Mouse (Mus musculus) bone marrow, adult 2 months (tissue): ENCODE measurements around the gene Cdiptos. TPM values are rescaled to one million over a fixed set of nuclear protein-coding genes. Genes with fewer than 3 reads are reported as not detected.

Source experiments
- H3K27ac ChIP-seq: fragments of 200-500 bp; 2 replicates; pipeline ENCODE4 v1.5.1; 2012; ENCODE audit warnings: low read depth, mild to moderate bottlenecking, control low read depth, inconsistent platforms, low read length; ENCODE audit not compliant: control insufficient read depth, poor library complexity, insufficient read depth
- H3K4me1 ChIP-seq: fragments of 200-500 bp; 2 replicates; pipeline ENCODE4 v1.6.1; 2011; ENCODE audit warnings: low read length; ENCODE audit not compliant: control insufficient read depth, insufficient read depth
- H3K4me3 ChIP-seq: fragments of 200-500 bp; replicated peaks from 2 replicates; pipeline ENCODE3; 2011; ENCODE audit warnings: mild to moderate bottlenecking, low read depth, low read length, control low read depth; ENCODE audit not compliant: control insufficient read depth
- CTCF ChIP-seq: fragments of 200-500 bp; IDR thresholded peaks from 2 replicates; pipeline ENCODE4 v1.5.1; 2011; ENCODE audit warnings: low read length, control low read depth; ENCODE audit not compliant: control insufficient read depth, insufficient read depth
- POLR2A ChIP-seq: fragments of 200-500 bp; IDR thresholded peaks from 2 replicates; pipeline ENCODE4 v1.6.1; 2011; ENCODE audit warnings: low read depth, mild to moderate bottlenecking, control low read depth, low read length, borderline replicate concordance; ENCODE audit not compliant: control insufficient read depth
- WGBS: fragments of 180-500 bp; shearing (Covaris S2); methylation state at CpG from one replicate; pipeline ENCODE4 v1.1.7; 2018; 5-methylcytosine and 5-hydroxymethylcytosine counted together
- polyA plus RNA-seq: library from polyadenylated mRNA; stranded (reverse); fragments of >200 nt; gene quantifications from 2 replicates; pipeline ENCODE4 v1.2.4, GENCODE M21; 2011; ENCODE audit warnings: low replicate concordance; ENCODE audit not compliant: missing spikeins, insufficient read depth, insufficient read length

The Cdiptos gene
- polyA plus RNA-seq, 1 experiment, result 2.3 TPM

DNA sequence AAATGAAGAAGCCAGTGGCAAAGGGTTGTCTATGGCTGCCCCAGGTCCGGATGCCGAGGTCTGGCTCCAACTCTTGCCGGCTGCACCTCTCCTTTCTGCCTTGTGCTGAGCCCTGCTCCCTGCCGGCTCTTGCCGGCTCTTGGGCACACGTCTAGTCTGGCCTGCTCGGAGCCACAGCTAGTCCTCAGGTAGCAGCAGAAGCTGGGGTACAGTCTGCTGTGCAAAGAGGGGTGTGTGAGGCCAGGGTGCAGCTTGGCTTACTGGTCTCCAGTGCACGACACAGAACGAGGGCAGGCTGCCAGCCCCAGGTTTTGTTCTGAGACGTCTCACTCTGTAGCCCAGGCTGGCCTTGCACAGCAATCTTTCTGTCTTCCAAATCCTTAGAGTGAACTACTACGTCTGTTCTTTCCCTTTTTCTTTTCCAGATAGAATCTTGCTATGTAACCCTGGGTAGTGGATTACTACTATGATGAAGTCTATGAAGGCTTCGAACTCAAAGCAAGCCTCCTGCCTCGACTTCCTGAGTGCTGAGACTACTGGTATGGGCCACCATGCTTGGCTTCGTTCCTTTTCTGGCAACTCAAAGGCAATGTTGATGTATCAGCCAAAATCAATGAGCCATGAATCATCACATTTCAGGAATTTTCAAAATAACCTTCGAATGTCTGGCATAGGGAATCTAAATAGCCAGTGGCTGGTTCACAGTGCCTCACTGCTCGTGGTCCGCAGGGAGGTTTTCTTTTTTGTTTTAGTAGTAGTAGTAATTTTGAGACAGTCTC lies 33.6 kb upstream of the Cdiptos start:
- peak overlapping the region; percentile 93 for H3K27ac ChIP-seq
- no peak overlapping the region for H3K4me3 ChIP-seq
- H3K4me1 ChIP-seq, result peaks cover 6% of the 10 kb centered on the region
- WGBS, result 66% methylated on average over 17 of the region's 17 CpGs
- TF ChIP-seq CTCF, result no peak
- TF ChIP-seq POLR2A, result peak; percentile 22; the same call in 1 of the 2 replicates

GRCm38 (mm10) chr7:127008239-127009019 lies 32.5 kb upstream of the Cdiptos start:
- Histone ChIP-seq H3K4me3 (no peak overlapping the region), H3K27ac (peak overlapping the region; percentile 93), H3K4me1 (peaks cover 6% of the 10 kb centered on the region)
- TF ChIP-seq CTCF (no peak), POLR2A (no peak)
- 22% methylated on average over 9 of the region's 9 CpGs for WGBS

DNA sequence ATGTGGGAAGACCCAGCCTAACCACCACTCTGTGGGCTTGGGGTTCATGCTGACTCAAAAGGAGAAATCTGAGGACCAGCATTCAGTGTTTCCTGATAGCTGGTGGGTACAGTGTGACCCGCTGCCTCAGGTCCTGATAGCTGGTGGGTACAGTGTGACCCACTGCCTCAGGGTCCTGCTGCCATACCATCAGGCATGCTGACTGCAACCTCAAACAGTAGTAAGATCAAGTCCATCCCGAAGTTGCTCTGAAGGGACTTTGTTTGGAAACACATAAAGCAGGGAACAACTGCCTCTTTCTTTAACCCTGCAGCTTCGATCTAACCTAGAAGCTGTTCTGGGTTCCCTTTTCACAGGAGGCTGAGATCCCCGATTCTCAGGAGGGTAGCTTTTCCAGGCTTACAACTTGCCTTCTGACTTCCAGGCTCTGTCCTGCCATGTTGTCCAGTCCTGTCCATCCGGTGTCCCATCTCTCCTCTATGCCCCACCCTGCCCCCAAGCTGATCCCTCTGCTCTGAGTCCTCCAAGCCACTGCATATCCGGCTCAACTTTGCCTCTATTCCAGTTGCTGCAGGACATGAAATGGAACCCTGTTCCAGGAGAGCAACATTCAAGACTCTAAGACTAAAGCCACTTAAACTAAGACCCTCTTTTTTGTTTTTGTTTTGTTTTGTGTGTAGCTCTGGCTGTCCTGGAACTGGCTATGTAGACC lies 31.6 kb upstream of the Cdiptos start:
- 80% methylated on average over 6 of the region's 6 CpGs for WGBS
- Histone ChIP-seq H3K27ac (no peak overlapping the region), H3K4me3 (no peak overlapping the region), H3K4me1 (peaks cover 6% of the 10 kb centered on the region)
- TF ChIP-seq CTCF (no peak), POLR2A (no peak)

- Histone ChIP-seq H3K4me1 (peaks cover 6% of the 10 kb centered on the region), H3K4me3 (no peak overlapping the region), H3K27ac (no peak overlapping the region)
- TF ChIP-seq CTCF (no peak), POLR2A (no peak)
- 81% methylated on average over 4 of the region's 4 CpGs for WGBS
Observed at GRCm38 (mm10) chr7:127004122-127004875, 28.4 kb upstream of the Cdiptos start.

- TF ChIP-seq POLR2A (no peak), CTCF (no peak)
Observed at GRCm38 (mm10) chr7:127003620-127004019, 27.7 kb upstream of the Cdiptos start.

GRCm38 (mm10) chr7:126999568-126999967 lies 23.7 kb upstream of the Cdiptos start:
- WGBS, result 72% methylated on average over 10 of the region's 10 CpGs
- no peak overlapping the region for H3K4me3 ChIP-seq
- no peak overlapping the region for H3K27ac ChIP-seq
- no peaks in the 10 kb centered on the region for H3K4me1 ChIP-seq
- TF ChIP-seq POLR2A (no peak), CTCF (no peak)

More at GRCm38 (mm10) chr7:127003620-127004019, 27.7 kb upstream of the Cdiptos start:
- no peak overlapping the region for H3K4me3 ChIP-seq
- peaks cover 6% of the 10 kb centered on the region for H3K4me1 ChIP-seq
- 86% methylated on average over 5 of the region's 5 CpGs for WGBS
- no peak overlapping the region for H3K27ac ChIP-seq

GRCm38 (mm10) chr7:126996449-126996848 lies 20.6 kb upstream of the Cdiptos start:
- H3K4me3 ChIP-seq, result no peak overlapping the region
- no peak overlapping the region for H3K27ac ChIP-seq
- no peaks in the 10 kb centered on the region for H3K4me1 ChIP-seq
- TF ChIP-seq POLR2A (no peak), CTCF (no peak)
- WGBS, result 78% methylated on average over 4 of the region's 4 CpGs
